Mouse (Mus musculus): ENCODE measurements around the gene Kif2c. TPM values are rescaled to one million over a fixed set of nuclear protein-coding genes. Genes with fewer than 3 reads are reported as not detected.

Kif2c gene
- 70.7 and 77.6 TPM in 2 replicates for polyA plus RNA-seq (2015; fragmentation: Nextera tagmentation; extraction: Ambion mirVana)

GRCm38 (mm10) chr4:117181863-117182758 lies at the start of gene Kif2c:
Gene Kif2c, minus strand, starts transcription at chr4:117182639.
- peaks cover 24% of the 10 kb centered on the region for H3K36me3 ChIP-seq (ENCODE audit: control insufficient read depth, insufficient read depth, low read length)
- H3K27ac ChIP-seq (ENCODE audit: low read length), result peak within 1 kb of the TSS; percentile 23
- H3K4me3 ChIP-seq (ENCODE audit: low read length), result peak within 1 kb of the TSS; percentile 65
- peak within 1 kb of the TSS; percentile 72 for H3K9ac ChIP-seq (ENCODE audit: low read length)
- H3K9me3 ChIP-seq (ENCODE audit: control insufficient read depth, low read length), result no peaks in the 10 kb centered on the region
- no peaks in the 10 kb centered on the region for H3K27me3 ChIP-seq (ENCODE audit: control insufficient read depth, insufficient read depth, low read depth, low read length)
- under 1% methylated on average over 42 of the region's 42 CpGs for WGBS
- peaks cover 6% of the 10 kb centered on the region for H3K4me1 ChIP-seq (replicated peaks; ENCODE audit: control insufficient read depth, insufficient read depth, low read length)
- peak; percentile 98 for ATAC-seq (ENCODE audit: low read depth)
- peak within 1 kb of the TSS; percentile 58 for H3K4me2 ChIP-seq (ENCODE audit: low read depth, low read length)

- 82% methylated on average over 2 of the region's 2 CpGs for WGBS
- no peaks in the 10 kb centered on the region for H3K9me3 ChIP-seq (ENCODE audit: control insufficient read depth, low read length)
- no peak overlapping the region for H3K4me2 ChIP-seq (ENCODE audit: low read depth, low read length)
- no peaks in the 10 kb centered on the region for H3K36me3 ChIP-seq (ENCODE audit: control insufficient read depth, insufficient read depth, low read length)
- peaks cover 9% of the 10 kb centered on the region for H3K4me1 ChIP-seq (replicated peaks; ENCODE audit: control insufficient read depth, insufficient read depth, low read length)
- H3K27ac ChIP-seq (ENCODE audit: low read length), result no peak overlapping the region
- H3K4me3 ChIP-seq (ENCODE audit: low read length), result no peak overlapping the region
- ATAC-seq (ENCODE audit: low read depth), result no peak
- H3K27me3 ChIP-seq (ENCODE audit: control insufficient read depth, insufficient read depth, low read depth, low read length), result no peaks in the 10 kb centered on the region
- H3K9ac ChIP-seq (ENCODE audit: low read length), result no peak overlapping the region
These were observed 48.8 kb upstream of the Kif2c start for GRCm38 (mm10) chr4:117231208-117231607.

- H3K9ac ChIP-seq (ENCODE audit: low read length), result no peak overlapping the region
- WGBS, result 57% methylated on average over 10 of the region's 10 CpGs
- no peaks in the 10 kb centered on the region for H3K9me3 ChIP-seq (ENCODE audit: control insufficient read depth, low read length)
- ATAC-seq (ENCODE audit: low read depth), result no peak
- no peak overlapping the region for H3K27ac ChIP-seq (ENCODE audit: low read length)
- no peak overlapping the region for H3K4me3 ChIP-seq (ENCODE audit: low read length)
- no peak overlapping the region for H3K4me2 ChIP-seq (ENCODE audit: low read depth, low read length)
- peaks cover 1% of the 10 kb centered on the region for H3K4me1 ChIP-seq (replicated peaks; ENCODE audit: control insufficient read depth, insufficient read depth, low read length)
- H3K27me3 ChIP-seq (ENCODE audit: control insufficient read depth, insufficient read depth, low read depth, low read length), result no peaks in the 10 kb centered on the region
- H3K36me3 ChIP-seq (ENCODE audit: control insufficient read depth, insufficient read depth, low read length), result no peaks in the 10 kb centered on the region
These were observed 47.9 kb upstream of the Kif2c start for GRCm38 (mm10) chr4:117230331-117230730.

- no peaks in the 10 kb centered on the region for H3K27me3 ChIP-seq (ENCODE audit: control insufficient read depth, insufficient read depth, low read depth, low read length)
- H3K9me3 ChIP-seq (ENCODE audit: control insufficient read depth, low read length), result no peaks in the 10 kb centered on the region
- H3K27ac ChIP-seq (ENCODE audit: low read length), result no peak overlapping the region
- H3K4me3 ChIP-seq (ENCODE audit: low read length), result no peak overlapping the region
- H3K36me3 ChIP-seq (ENCODE audit: control insufficient read depth, insufficient read depth, low read length), result no peaks in the 10 kb centered on the region
- H3K9ac ChIP-seq (ENCODE audit: low read length), result 0 out of 2 replicates have a peak overlapping the region, but pooled peaks have one; percentile 17
- ATAC-seq (ENCODE audit: low read depth), result 0 out of 2 replicates have a peak, but pooled peaks have one; percentile 31
- H3K4me1 ChIP-seq (replicated peaks; ENCODE audit: control insufficient read depth, insufficient read depth, low read length), result no peaks in the 10 kb centered on the region
- WGBS, result 45% methylated on average over 15 of the region's 15 CpGs
- peak overlapping the region; percentile 18 for H3K4me2 ChIP-seq (ENCODE audit: low read depth, low read length)
These were observed 47.2 kb upstream of the Kif2c start for GRCm38 (mm10) chr4:117229590-117229989.

GRCm38 (mm10) chr4:117225250-117225649 lies 42.8 kb upstream of the Kif2c start:
- Histone ChIP-seq H3K9me3 (ENCODE audit: control insufficient read depth, low read length) (no peaks in the 10 kb centered on the region), H3K36me3 (ENCODE audit: control insufficient read depth, insufficient read depth, low read length) (no peaks in the 10 kb centered on the region), H3K4me3 (ENCODE audit: low read length) (no peak overlapping the region), H3K4me2 (ENCODE audit: low read depth, low read length) (no peak overlapping the region), H3K9ac (ENCODE audit: low read length) (no peak overlapping the region), H3K27me3 (ENCODE audit: control insufficient read depth, insufficient read depth, low read depth, low read length) (no peaks in the 10 kb centered on the region), H3K27ac (ENCODE audit: low read length) (no peak overlapping the region), H3K4me1 (replicated peaks; ENCODE audit: control insufficient read depth, insufficient read depth, low read length) (no peaks in the 10 kb centered on the region)
- no peak for ATAC-seq (ENCODE audit: low read depth)

- H3K36me3 ChIP-seq (ENCODE audit: control insufficient read depth, insufficient read depth, low read length), result no peaks in the 10 kb centered on the region
- ATAC-seq (ENCODE audit: low read depth), result no peak
- no peak overlapping the region for H3K4me2 ChIP-seq (ENCODE audit: low read depth, low read length)
- 74% methylated on average over 8 of the region's 8 CpGs for WGBS
- H3K27ac ChIP-seq (ENCODE audit: low read length), result no peak overlapping the region
- peaks cover 2% of the 10 kb centered on the region; the same call in 1 of the 2 replicates for H3K4me1 ChIP-seq (replicated peaks; ENCODE audit: control insufficient read depth, insufficient read depth, low read length)
- H3K4me3 ChIP-seq (ENCODE audit: low read length), result no peak overlapping the region
- H3K9me3 ChIP-seq (ENCODE audit: control insufficient read depth, low read length), result no peaks in the 10 kb centered on the region
- no peak overlapping the region for H3K9ac ChIP-seq (ENCODE audit: low read length)
- H3K27me3 ChIP-seq (ENCODE audit: control insufficient read depth, insufficient read depth, low read depth, low read length), result no peaks in the 10 kb centered on the region
These were observed 41.7 kb upstream of the Kif2c start for GRCm38 (mm10) chr4:117224122-117224521.

- no peaks in the 10 kb centered on the region for H3K36me3 ChIP-seq (ENCODE audit: control insufficient read depth, insufficient read depth, low read length)
- WGBS, result 38% methylated on average over 5 of the region's 5 CpGs
- H3K9ac ChIP-seq (ENCODE audit: low read length), result no peak overlapping the region
- H3K27ac ChIP-seq (ENCODE audit: low read length), result no peak overlapping the region
- H3K4me3 ChIP-seq (ENCODE audit: low read length), result no peak overlapping the region
- H3K9me3 ChIP-seq (ENCODE audit: control insufficient read depth, low read length), result no peaks in the 10 kb centered on the region
- H3K4me1 ChIP-seq (replicated peaks; ENCODE audit: control insufficient read depth, insufficient read depth, low read length), result peaks cover 2% of the 10 kb centered on the region; the same call in 1 of the 2 replicates
- no peak for ATAC-seq (ENCODE audit: low read depth)
- no peaks in the 10 kb centered on the region for H3K27me3 ChIP-seq (ENCODE audit: control insufficient read depth, insufficient read depth, low read depth, low read length)
- H3K4me2 ChIP-seq (ENCODE audit: low read depth, low read length), result no peak overlapping the region
These were observed 40.6 kb upstream of the Kif2c start for GRCm38 (mm10) chr4:117223001-117223400.

GRCm38 (mm10) chr4:117221836-117222235 lies 39.4 kb upstream of the Kif2c start:
- Histone ChIP-seq H3K36me3 (ENCODE audit: control insufficient read depth, insufficient read depth, low read length) (no peaks in the 10 kb centered on the region), H3K9ac (ENCODE audit: low read length) (no peak overlapping the region), H3K9me3 (ENCODE audit: control insufficient read depth, low read length) (no peaks in the 10 kb centered on the region), H3K27me3 (ENCODE audit: control insufficient read depth, insufficient read depth, low read depth, low read length) (no peaks in the 10 kb centered on the region), H3K27ac (ENCODE audit: low read length) (no peak overlapping the region), H3K4me2 (ENCODE audit: low read depth, low read length) (no peak overlapping the region), H3K4me3 (ENCODE audit: low read length) (no peak overlapping the region), H3K4me1 (replicated peaks; ENCODE audit: control insufficient read depth, insufficient read depth, low read length) (peaks cover 2% of the 10 kb centered on the region; the same call in 1 of the 2 replicates)
- 77% methylated on average over 9 of the region's 9 CpGs for WGBS
- no peak for ATAC-seq (ENCODE audit: low read depth)

- Histone ChIP-seq H3K36me3 (ENCODE audit: control insufficient read depth, insufficient read depth, low read length) (no peaks in the 10 kb centered on the region), H3K4me3 (ENCODE audit: low read length) (no peak overlapping the region), H3K27me3 (ENCODE audit: control insufficient read depth, insufficient read depth, low read depth, low read length) (no peaks in the 10 kb centered on the region), H3K4me2 (ENCODE audit: low read depth, low read length) (no peak overlapping the region), H3K27ac (ENCODE audit: low read length) (no peak overlapping the region), H3K9me3 (ENCODE audit: control insufficient read depth, low read length) (no peaks in the 10 kb centered on the region), H3K9ac (ENCODE audit: low read length) (no peak overlapping the region), H3K4me1 (replicated peaks; ENCODE audit: control insufficient read depth, insufficient read depth, low read length) (peaks cover 2% of the 10 kb centered on the region; the same call in 1 of the 2 replicates)
- no peak for ATAC-seq (ENCODE audit: low read depth)
- 71% methylated on average over 9 of the region's 9 CpGs for WGBS
These were observed 38.5 kb upstream of the Kif2c start for GRCm38 (mm10) chr4:117220741-117221515.
